Mouse (Mus musculus) erythroblast, embryonic 14.5 days (primary cell): ENCODE results near the gene Tnfaip2.

Experiments
- GATA1 ChIP-seq: IDR thresholded peaks from 2 replicates; pipeline ENCODE4 v1.6.1; 2012; ENCODE audit warnings: low read length, inconsistent platforms, mixed read lengths
- TAL1 ChIP-seq: IDR thresholded peaks from 3 replicates; pipeline ENCODE4 v1.6.1; 2012; ENCODE audit warnings: low read length, inconsistent platforms, mixed read lengths

DNA sequence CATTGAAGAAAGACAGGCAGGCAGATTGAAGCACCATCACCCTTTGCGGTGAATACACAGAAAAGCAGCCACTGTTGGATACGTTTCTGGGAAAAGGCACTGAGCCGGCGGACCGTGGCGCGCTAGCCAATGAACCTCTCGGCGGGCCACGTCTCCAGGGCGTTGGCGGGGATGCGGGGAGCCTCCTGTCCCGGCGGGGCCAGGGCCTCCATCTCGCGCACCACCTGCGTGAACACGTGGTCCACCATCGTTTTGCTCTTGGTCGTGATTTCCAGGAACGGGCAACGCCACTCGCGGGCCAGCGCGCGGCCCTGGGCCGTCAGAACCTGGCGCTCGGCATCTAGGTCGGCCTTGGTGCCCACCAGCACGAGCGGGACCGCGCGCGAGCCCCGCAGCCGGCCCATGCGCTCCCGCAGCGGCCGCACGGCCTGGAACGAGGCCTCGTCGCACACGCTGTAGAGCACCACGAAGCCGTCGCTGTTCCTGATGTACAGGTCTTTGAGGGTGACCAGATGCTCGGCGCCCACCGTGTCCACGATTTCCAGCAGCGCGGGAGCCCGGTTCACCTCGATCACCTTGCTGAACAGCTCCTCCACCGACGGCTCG is 42.9 kb downstream of the Tnfaip2 start:
- TF ChIP-seq TAL1 (no peak), GATA1 (no peak)
